ENCODE assay signal across 8 mouse cellular contexts in genomic region chr17:17826751-17827657, GRCm38 (mm10). TPM values are rescaled to one million over a fixed set of nuclear protein-coding genes. Genes with fewer than 3 reads are reported as not detected.
DNase-seq lines count a peak whose midpoint lies in the region; ATAC-seq and TF ChIP-seq lines count a peak whose summit lies in the region.

Spaca6 (plus strand) TSS chr17:17827158.

- H3K4me3 ChIP-seq in hindbrain, embryonic 11.5 days (ENCODE audit: low read depth, low read length), result peak within 1 kb of the TSS; percentile 56
- peak within 1 kb of the TSS; percentile 94 for H3K4me3 ChIP-seq in lung, postnatal 0 days (ENCODE audit: low read depth, low read length)

- TF ChIP-seq EP300 in lung, postnatal 0 days (IDR thresholded peaks at IDR 0.05), result 0 out of 2 replicates have a peak, but pooled peaks have one; percentile 35

- H3K27ac ChIP-seq in hindbrain, embryonic 11.5 days (ENCODE audit: low read depth, low read length), result peak within 1 kb of the TSS; percentile 98
- H3K27ac ChIP-seq in lung, postnatal 0 days (ENCODE audit: low read length), result peak within 1 kb of the TSS; percentile 99

- no peaks in the 10 kb centered on the region for H3K9me3 ChIP-seq in hindbrain, embryonic 11.5 days (ENCODE audit: control insufficient read depth, low read length)
- H3K9me3 ChIP-seq in lung, postnatal 0 days (ENCODE audit: low read length), result no peaks in the 10 kb centered on the region

- DNase-seq in R1 (ENCODE audit: low read depth, low spot score), result peak; percentile 92
- peak; percentile 97 to 98 for DNase-seq in cerebellum, postnatal 14 days
- peak; percentile 72 to 82 for DNase-seq in frontal cortex, postnatal 25 days (ENCODE audit: low spot score in 2 of 2)
- peak; percentile 92 for DNase-seq in hindbrain, embryonic 11.5 days (ENCODE audit: low spot score)
- DNase-seq in layer of hippocampus, postnatal 14 days (ENCODE audit: low spot score in 2 of 2), result peak; percentile 85 to 92
- DNase-seq in lung, postnatal 0 days (ENCODE audit: low spot score), result peak; percentile 97
- peak; percentile 96 for DNase-seq in ovary, postnatal 36 days (ENCODE audit: low spot score)
- no peak for DNase-seq in B cell, adult 2 months

- peaks cover 6% of the 10 kb centered on the region; the same call in 1 of the 2 replicates for H3K36me3 ChIP-seq in hindbrain, embryonic 11.5 days (ENCODE audit: control insufficient read depth, insufficient read depth, low read length)
- no peaks in the 10 kb centered on the region for H3K36me3 ChIP-seq in lung, postnatal 0 days (ENCODE audit: insufficient read depth, low read length)

- no peak for TF ChIP-seq CTCF in lung, postnatal 0 days (IDR thresholded peaks at IDR 0.05)

- H3K4me1 ChIP-seq in hindbrain, embryonic 11.5 days (replicated peaks; ENCODE audit: control insufficient read depth, insufficient read depth, low read length), result peaks cover 15% of the 10 kb centered on the region
- H3K4me1 ChIP-seq in lung, postnatal 0 days (ENCODE audit: insufficient read depth, low read depth, low read length), result no peaks in the 10 kb centered on the region

- H3K9ac ChIP-seq in hindbrain, embryonic 11.5 days (ENCODE audit: low read depth, low read length), result peak within 1 kb of the TSS; percentile 92
- H3K9ac ChIP-seq in lung, postnatal 0 days (replicated peaks; ENCODE audit: low read depth), result peak within 1 kb of the TSS; percentile 76

- ATAC-seq in hindbrain, embryonic 11.5 days (ENCODE audit: low FRiP score), result peak; percentile 81
- ATAC-seq in lung, postnatal 0 days, result peak; percentile 90

- WGBS in hindbrain, embryonic 11.5 days, result 0% methylated on average over 23 of the region's 42 CpGs
- WGBS in lung, postnatal 0 days, result 1% methylated on average over 32 of the region's 42 CpGs

- H3K4me2 ChIP-seq in hindbrain, embryonic 11.5 days (replicated peaks; ENCODE audit: low read depth, low read length), result peak within 1 kb of the TSS; percentile 80
- peak within 1 kb of the TSS; percentile 91 for H3K4me2 ChIP-seq in lung, postnatal 0 days (replicated peaks; ENCODE audit: low read depth, low read length)

- no peaks in the 10 kb centered on the region for H3K27me3 ChIP-seq in hindbrain, embryonic 11.5 days (ENCODE audit: control insufficient read depth, insufficient read depth, low read length)
- no peaks in the 10 kb centered on the region for H3K27me3 ChIP-seq in lung, postnatal 0 days (replicated peaks; ENCODE audit: insufficient read depth, low read length)

RNA-seq across cellular contexts. Expression of gene Spaca6, which starts in this region (rescaled TPM):
- 21.8 and 35.4 TPM in 2 replicates for polyA plus RNA-seq in hindbrain, embryonic 11.5 days (2014; fragmentation: Nextera tagmentation; extraction: Ambion mirVana)
- total RNA-seq in layer of hippocampus, postnatal 14 days (2021), result 100 to 1,000 TPM in 1 of 2 experiments, 10 to 100 TPM in 1; 91.4 to 104 TPM
- 16.6 and 17.9 TPM in 2 replicates for polyA plus RNA-seq in lung, postnatal 0 days (2015; fragmentation: Nextera tagmentation; extraction: Ambion mirVana)

Comparison
In these comparisons a context has a peak if more than half of its experiments do, and no peak if none do; other contexts are left out.
1. DNase-seq: peak in R1 (single experiment), cerebellum, postnatal 14 days (2 of 2), frontal cortex, postnatal 25 days (2 of 2), hindbrain, embryonic 11.5 days (single experiment), layer of hippocampus, postnatal 14 days (2 of 2), lung, postnatal 0 days (single experiment) and ovary, postnatal 36 days (single experiment); none in B cell, adult 2 months (0 of 2).